Mouse (Mus musculus): ENCODE data around the gene Apaf1. TPM values are rescaled to one million over a fixed set of nuclear protein-coding genes. Genes with fewer than 3 reads are reported as not detected.

The Apaf1 gene
- total and polyA plus RNA-seq, 2 experiments = 1.6 to 3.4 TPM

- Histone ChIP-seq H3K9ac (ENCODE audit: low read depth, low read length) (no peak overlapping the region), H3K27me3 (ENCODE audit: control insufficient read depth, insufficient read depth, low read length) (no peaks in the 10 kb centered on the region), H3K27ac (replicated peaks; ENCODE audit: insufficient read depth, low read depth, low read length) (no peak overlapping the region), H3K4me1 (ENCODE audit: control insufficient read depth, insufficient read depth, low read length) (no peaks in the 10 kb centered on the region), H3K79me2 (ENCODE audit: control insufficient read depth, insufficient read depth, low read length) (no peaks in the 10 kb centered on the region), H3K4me3 (ENCODE audit: insufficient read depth, low read depth, low read length) (no peak overlapping the region), H3K36me3 (ENCODE audit: control insufficient read depth, insufficient read depth, low read length) (no peaks in the 10 kb centered on the region)
- TF ChIP-seq CTCF (IDR thresholded peaks at IDR 0.05; ENCODE audit: low read depth, low read length) (no peak), POLR2A (IDR thresholded peaks at IDR 0.05; ENCODE audit: extremely low read depth, insufficient read depth, low read length) (no peak)
- 82% methylated on average over 7 of the region's 7 CpGs for WGBS
- no peak for DNase-seq (ENCODE audit: extremely low read depth, low read depth, low spot score)
Observed at GRCm38 (mm10) chr10:90960374-90960773, 122.2 kb downstream of the Apaf1 start.

- H3K9ac ChIP-seq (ENCODE audit: low read depth, low read length) = no peak overlapping the region
- WGBS = 84% methylated on average over 6 of the region's 6 CpGs
Observed at GRCm38 (mm10) chr10:90953821-90954220, 128.7 kb downstream of the Apaf1 start.

GRCm38 (mm10) chr10:90953103-90953709 is 129.4 kb downstream of the Apaf1 start:
- H3K36me3 ChIP-seq (ENCODE audit: control insufficient read depth, insufficient read depth, low read length) = no peaks in the 10 kb centered on the region
- H3K9ac ChIP-seq (ENCODE audit: low read depth, low read length) = no peak overlapping the region
- H3K4me1 ChIP-seq (ENCODE audit: control insufficient read depth, insufficient read depth, low read length) = no peaks in the 10 kb centered on the region
- H3K27ac ChIP-seq (replicated peaks; ENCODE audit: insufficient read depth, low read depth, low read length) = no peak overlapping the region
- 87% methylated on average over 15 of the region's 15 CpGs for WGBS
- H3K27me3 ChIP-seq (ENCODE audit: control insufficient read depth, insufficient read depth, low read length) = no peaks in the 10 kb centered on the region
- TF ChIP-seq CTCF (IDR thresholded peaks at IDR 0.05; ENCODE audit: low read depth, low read length) = no peak
- TF ChIP-seq POLR2A (IDR thresholded peaks at IDR 0.05; ENCODE audit: extremely low read depth, insufficient read depth, low read length) = no peak
- DNase-seq (ENCODE audit: extremely low read depth, low read depth, low spot score) = no peak
- H3K79me2 ChIP-seq (ENCODE audit: control insufficient read depth, insufficient read depth, low read length) = no peaks in the 10 kb centered on the region
- H3K4me3 ChIP-seq (ENCODE audit: insufficient read depth, low read depth, low read length) = no peak overlapping the region

More at GRCm38 (mm10) chr10:90953821-90954220, 128.7 kb downstream of the Apaf1 start:
- no peaks in the 10 kb centered on the region for H3K79me2 ChIP-seq (ENCODE audit: control insufficient read depth, insufficient read depth, low read length)
- no peaks in the 10 kb centered on the region for H3K27me3 ChIP-seq (ENCODE audit: control insufficient read depth, insufficient read depth, low read length)
- no peaks in the 10 kb centered on the region for H3K4me1 ChIP-seq (ENCODE audit: control insufficient read depth, insufficient read depth, low read length)
- no peak for DNase-seq (ENCODE audit: extremely low read depth, low read depth, low spot score)
- TF ChIP-seq POLR2A (IDR thresholded peaks at IDR 0.05; ENCODE audit: extremely low read depth, insufficient read depth, low read length) = no peak
- no peak for TF ChIP-seq CTCF (IDR thresholded peaks at IDR 0.05; ENCODE audit: low read depth, low read length)
- H3K27ac ChIP-seq (replicated peaks; ENCODE audit: insufficient read depth, low read depth, low read length) = no peak overlapping the region
- H3K36me3 ChIP-seq (ENCODE audit: control insufficient read depth, insufficient read depth, low read length) = no peaks in the 10 kb centered on the region
- no peak overlapping the region for H3K4me3 ChIP-seq (ENCODE audit: insufficient read depth, low read depth, low read length)

- 87% methylated on average over 18 of the region's 18 CpGs for WGBS
- Histone ChIP-seq H3K36me3 (ENCODE audit: control insufficient read depth, insufficient read depth, low read length) (no peaks in the 10 kb centered on the region), H3K27me3 (ENCODE audit: control insufficient read depth, insufficient read depth, low read length) (no peaks in the 10 kb centered on the region), H3K9ac (ENCODE audit: low read depth, low read length) (no peak overlapping the region), H3K79me2 (ENCODE audit: control insufficient read depth, insufficient read depth, low read length) (no peaks in the 10 kb centered on the region), H3K4me3 (ENCODE audit: insufficient read depth, low read depth, low read length) (no peak overlapping the region), H3K4me1 (ENCODE audit: control insufficient read depth, insufficient read depth, low read length) (no peaks in the 10 kb centered on the region), H3K27ac (replicated peaks; ENCODE audit: insufficient read depth, low read depth, low read length) (no peak overlapping the region)
- TF ChIP-seq CTCF (IDR thresholded peaks at IDR 0.05; ENCODE audit: low read depth, low read length) (no peak), POLR2A (IDR thresholded peaks at IDR 0.05; ENCODE audit: extremely low read depth, insufficient read depth, low read length) (no peak)
- no peak for DNase-seq (ENCODE audit: extremely low read depth, low read depth, low spot score)
Observed at GRCm38 (mm10) chr10:90947608-90948373, 134.8 kb downstream of the Apaf1 start.

GRCm38 (mm10) chr10:90947043-90947442 is 135.5 kb downstream of the Apaf1 start:
- no peaks in the 10 kb centered on the region for H3K79me2 ChIP-seq (ENCODE audit: control insufficient read depth, insufficient read depth, low read length)
- no peaks in the 10 kb centered on the region for H3K27me3 ChIP-seq (ENCODE audit: control insufficient read depth, insufficient read depth, low read length)
- 90% methylated on average over 6 of the region's 6 CpGs for WGBS
- H3K4me1 ChIP-seq (ENCODE audit: control insufficient read depth, insufficient read depth, low read length) = no peaks in the 10 kb centered on the region
- no peak overlapping the region for H3K4me3 ChIP-seq (ENCODE audit: insufficient read depth, low read depth, low read length)
- H3K9ac ChIP-seq (ENCODE audit: low read depth, low read length) = no peak overlapping the region
- TF ChIP-seq POLR2A (IDR thresholded peaks at IDR 0.05; ENCODE audit: extremely low read depth, insufficient read depth, low read length) = no peak
- no peak for TF ChIP-seq CTCF (IDR thresholded peaks at IDR 0.05; ENCODE audit: low read depth, low read length)
- no peak overlapping the region for H3K27ac ChIP-seq (replicated peaks; ENCODE audit: insufficient read depth, low read depth, low read length)
- H3K36me3 ChIP-seq (ENCODE audit: control insufficient read depth, insufficient read depth, low read length) = no peaks in the 10 kb centered on the region
- DNase-seq (ENCODE audit: extremely low read depth, low read depth, low spot score) = no peak
